Mouse (Mus musculus) liver, adult 2 months (tissue): ENCODE measurements around the gene BC052040.

Experiments used
- CTCF ChIP-seq: fragments of 200-500 bp; IDR thresholded peaks from 2 replicates; pipeline ENCODE4 v1.5.1; 2011; ENCODE audit warnings: low read depth, low read length, control low read depth
- POLR2A ChIP-seq: fragments of 200-500 bp; IDR thresholded peaks from 2 replicates; pipeline ENCODE4 v1.6.1; 2011; ENCODE audit warnings: low read length, control low read depth; ENCODE audit not compliant: insufficient read depth; ENCODE audit errors: extremely low read depth

- no peak for TF ChIP-seq CTCF
- no peak for TF ChIP-seq POLR2A
These were observed 177.0 kb downstream of the BC052040 start for GRCm38 (mm10) chr2:115758542-115758941.
